Mouse (Mus musculus): Measurements from ENCODE around the gene Dlx6. TPM values are rescaled to one million over a fixed set of nuclear protein-coding genes. Genes with fewer than 3 reads are reported as not detected.

Dlx6 gene
- 2.4 and 2.6 TPM in 2 replicates for polyA plus RNA-seq (2012; rRNA removed)

GRCm38 (mm10) chr6:6863160-6863870, at the start of gene Dlx6:
Dlx6 (plus strand) TSS chr6:6863334.

GRCm38 (mm10) chr6:6881638-6882190, 18.6 kb downstream of the Dlx6 start, which contains the start of gene Dlx5:
Dlx5 (minus strand) TSS chr6:6882085.

Other genes starting within 250 kb of the Dlx6 start
- 1.7 and 4.8 TPM in 2 replicates for gene Dlx5, start 18.8 kb downstream of the Dlx6 start, polyA plus RNA-seq (2012; rRNA removed)
- gene Sdhaf3, start 92.7 kb downstream of the Dlx6 start, polyA plus RNA-seq (2012; rRNA removed): 0.24 and 0.26 TPM in 2 replicates

Measured in ovary, adult 2 months (tissue).